Mouse (Mus musculus): Measurements from ENCODE around the gene Eif3k. TPM values are rescaled to one million over a fixed set of nuclear protein-coding genes. Genes with fewer than 3 reads are reported as not detected.
A peak's percentile ranks its signal among the peaks of the same experiment; 100 is the strongest.

Gene Eif3k
- polyA plus RNA-seq, 1 experiment from 2014 or later: 339 TPM

- Histone ChIP-seq H3K4me3 (replicated peaks; ENCODE audit: low read length) (no peak overlapping the region), H3K36me3 (ENCODE audit: control insufficient read depth, insufficient read depth, low read length) (no peaks in the 10 kb centered on the region; the same call in 1 of the 2 replicates), H3K4me2 (ENCODE audit: low read depth, low read length) (no peak overlapping the region), H3K9ac (ENCODE audit: low read length) (no peak overlapping the region), H3K27me3 (ENCODE audit: control insufficient read depth, insufficient read depth, low read length) (no peaks in the 10 kb centered on the region), H3K9me3 (replicated peaks; ENCODE audit: control insufficient read depth, low read length) (no peaks in the 10 kb centered on the region), H3K4me1 (ENCODE audit: control insufficient read depth, insufficient read depth, low read length) (peaks cover 25% of the 10 kb centered on the region), H3K27ac (ENCODE audit: low read length) (no peak overlapping the region; the same call in 1 of the 2 replicates)
- no peak for ATAC-seq (ENCODE audit: insufficient read depth, low FRiP score)
- WGBS: 65% methylated on average over 4 of the region's 5 CpGs
These were observed 15.5 kb downstream of the Eif3k start for GRCm38 (mm10) chr7:28966181-28966580.

GRCm38 (mm10) chr7:28965346-28965840, 16.3 kb downstream of the Eif3k start:
- WGBS: 74% methylated on average over 5 of the region's 5 CpGs
- ATAC-seq (ENCODE audit: insufficient read depth, low FRiP score): no peak

GRCm38 (mm10) chr7:28963399-28963923, 18.2 kb downstream of the Eif3k start:
- Histone ChIP-seq H3K27ac (ENCODE audit: low read length) (peak overlapping the region; percentile 90), H3K4me3 (replicated peaks; ENCODE audit: low read length) (no peak overlapping the region), H3K9me3 (replicated peaks; ENCODE audit: control insufficient read depth, low read length) (no peaks in the 10 kb centered on the region), H3K4me1 (ENCODE audit: control insufficient read depth, insufficient read depth, low read length) (peaks cover 23% of the 10 kb centered on the region), H3K36me3 (ENCODE audit: control insufficient read depth, insufficient read depth, low read length) (no peaks in the 10 kb centered on the region), H3K27me3 (ENCODE audit: control insufficient read depth, insufficient read depth, low read length) (no peaks in the 10 kb centered on the region), H3K9ac (ENCODE audit: low read length) (no peak overlapping the region), H3K4me2 (ENCODE audit: low read depth, low read length) (no peak overlapping the region)
- ATAC-seq (ENCODE audit: insufficient read depth, low FRiP score): no peak
- 81% methylated on average over 3 of the region's 3 CpGs for WGBS

More at GRCm38 (mm10) chr7:28965346-28965840, 16.3 kb downstream of the Eif3k start:
- no peaks in the 10 kb centered on the region for H3K27me3 ChIP-seq (ENCODE audit: control insufficient read depth, insufficient read depth, low read length)
- peaks cover 21% of the 10 kb centered on the region for H3K4me1 ChIP-seq (ENCODE audit: control insufficient read depth, insufficient read depth, low read length)
- H3K4me2 ChIP-seq (ENCODE audit: low read depth, low read length): no peak overlapping the region
- H3K27ac ChIP-seq (ENCODE audit: low read length): no peak overlapping the region
- H3K9ac ChIP-seq (ENCODE audit: low read length): no peak overlapping the region
- H3K36me3 ChIP-seq (ENCODE audit: control insufficient read depth, insufficient read depth, low read length): no peaks in the 10 kb centered on the region; the same call in 1 of the 2 replicates
- no peaks in the 10 kb centered on the region for H3K9me3 ChIP-seq (replicated peaks; ENCODE audit: control insufficient read depth, low read length)
- no peak overlapping the region for H3K4me3 ChIP-seq (replicated peaks; ENCODE audit: low read length)

GRCm38 (mm10) chr7:28961927-28962670, 19.6 kb downstream of the Eif3k start, which contains the start of gene Actn4:
Gene Actn4 (minus strand): TSS chr7:28962340.
- Histone ChIP-seq H3K4me3 (replicated peaks; ENCODE audit: low read length) (peak within 1 kb of the TSS; percentile 100), H3K36me3 (ENCODE audit: control insufficient read depth, insufficient read depth, low read length) (no peaks in the 10 kb centered on the region), H3K4me2 (ENCODE audit: low read depth, low read length) (peak within 1 kb of the TSS; percentile 97), H3K4me1 (ENCODE audit: control insufficient read depth, insufficient read depth, low read length) (peaks cover 35% of the 10 kb centered on the region), H3K27me3 (ENCODE audit: control insufficient read depth, insufficient read depth, low read length) (no peaks in the 10 kb centered on the region), H3K27ac (ENCODE audit: low read length) (peak within 1 kb of the TSS; percentile 95), H3K9me3 (replicated peaks; ENCODE audit: control insufficient read depth, low read length) (no peaks in the 10 kb centered on the region), H3K9ac (ENCODE audit: low read length) (peak within 1 kb of the TSS; percentile 100)
- under 1% methylated on average over 76 of the region's 76 CpGs for WGBS
- peak; percentile 92 for ATAC-seq (ENCODE audit: insufficient read depth, low FRiP score)

GRCm38 (mm10) chr7:28961584-28961926, 20.1 kb downstream of the Eif3k start:
- under 1% methylated on average over 7 of the region's 7 CpGs for WGBS
- Histone ChIP-seq H3K27me3 (ENCODE audit: control insufficient read depth, insufficient read depth, low read length) (no peaks in the 10 kb centered on the region), H3K36me3 (ENCODE audit: control insufficient read depth, insufficient read depth, low read length) (no peaks in the 10 kb centered on the region), H3K4me3 (replicated peaks; ENCODE audit: low read length) (peak overlapping the region; percentile 100), H3K9me3 (replicated peaks; ENCODE audit: control insufficient read depth, low read length) (no peaks in the 10 kb centered on the region), H3K27ac (ENCODE audit: low read length) (peak overlapping the region; percentile 95), H3K4me1 (ENCODE audit: control insufficient read depth, insufficient read depth, low read length) (peaks cover 35% of the 10 kb centered on the region), H3K9ac (ENCODE audit: low read length) (peak overlapping the region; percentile 100), H3K4me2 (ENCODE audit: low read depth, low read length) (peak overlapping the region; percentile 97)
- ATAC-seq (ENCODE audit: insufficient read depth, low FRiP score): no peak

DNA sequence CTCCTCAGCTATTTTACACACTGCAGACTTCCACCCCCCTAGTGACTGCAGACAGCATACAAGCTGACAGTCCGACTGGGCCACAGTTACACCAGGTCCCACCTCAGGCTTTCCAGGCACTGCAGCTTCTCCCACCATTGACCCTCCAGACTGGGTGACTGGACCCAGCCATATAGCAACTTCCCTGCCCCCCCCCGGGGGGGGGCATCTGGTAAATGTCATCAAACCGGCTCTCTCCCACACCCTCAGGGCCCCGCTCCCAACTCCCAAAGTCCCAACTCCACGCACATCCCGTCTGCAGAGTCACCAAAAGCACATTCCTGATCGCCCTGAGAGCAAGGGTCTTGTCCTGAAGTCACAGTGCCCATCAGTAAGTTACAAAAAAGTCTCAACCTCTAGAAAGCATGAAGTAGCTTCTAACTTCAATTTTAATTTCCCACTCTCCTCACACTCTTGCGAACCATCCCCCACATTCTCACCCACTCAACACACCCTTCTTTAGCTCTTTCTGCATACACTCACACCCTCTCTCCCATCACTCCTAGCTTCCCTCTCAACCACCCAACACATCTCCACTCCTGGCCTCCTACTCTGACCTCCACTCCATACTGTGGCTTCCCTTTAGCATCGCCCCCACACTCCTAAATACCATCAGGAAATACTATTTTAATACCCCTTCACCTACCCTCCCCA, 21.2 kb downstream of the Eif3k start:
- peak overlapping the region; percentile 97 for H3K4me2 ChIP-seq (ENCODE audit: low read depth, low read length)
- H3K9ac ChIP-seq (ENCODE audit: low read length): peak overlapping the region; percentile 100
- WGBS: 7% methylated on average over 9 of the region's 9 CpGs
- no peaks in the 10 kb centered on the region for H3K9me3 ChIP-seq (replicated peaks; ENCODE audit: control insufficient read depth, low read length)
- no peaks in the 10 kb centered on the region for H3K36me3 ChIP-seq (ENCODE audit: control insufficient read depth, insufficient read depth, low read length)
- no peaks in the 10 kb centered on the region for H3K27me3 ChIP-seq (ENCODE audit: control insufficient read depth, insufficient read depth, low read length)
- H3K4me1 ChIP-seq (ENCODE audit: control insufficient read depth, insufficient read depth, low read length): peaks cover 44% of the 10 kb centered on the region
- H3K27ac ChIP-seq (ENCODE audit: low read length): peak overlapping the region; percentile 95
- ATAC-seq (ENCODE audit: insufficient read depth, low FRiP score): no peak
- H3K4me3 ChIP-seq (replicated peaks; ENCODE audit: low read length): peak overlapping the region; percentile 100

GRCm38 (mm10) chr7:28959505-28960045, 22.1 kb downstream of the Eif3k start:
- Histone ChIP-seq H3K4me1 (ENCODE audit: control insufficient read depth, insufficient read depth, low read length) (peaks cover 52% of the 10 kb centered on the region), H3K4me2 (ENCODE audit: low read depth, low read length) (peak overlapping the region; percentile 97), H3K4me3 (replicated peaks; ENCODE audit: low read length) (peak overlapping the region; percentile 100), H3K27me3 (ENCODE audit: control insufficient read depth, insufficient read depth, low read length) (no peaks in the 10 kb centered on the region), H3K36me3 (ENCODE audit: control insufficient read depth, insufficient read depth, low read length) (no peaks in the 10 kb centered on the region), H3K27ac (ENCODE audit: low read length) (peak overlapping the region; percentile 95), H3K9ac (ENCODE audit: low read length) (peak overlapping the region; percentile 100), H3K9me3 (replicated peaks; ENCODE audit: control insufficient read depth, low read length) (no peaks in the 10 kb centered on the region)
- 5% methylated on average over 6 of the region's 6 CpGs for WGBS
- peak; percentile 30 for ATAC-seq (ENCODE audit: insufficient read depth, low FRiP score)

GRCm38 (mm10) chr7:28958770-28959169, 22.9 kb downstream of the Eif3k start:
- H3K4me1 ChIP-seq (ENCODE audit: control insufficient read depth, insufficient read depth, low read length): peaks cover 57% of the 10 kb centered on the region

More at GRCm38 (mm10) chr7:28958770-28959169, 22.9 kb downstream of the Eif3k start:
- WGBS: 21% methylated on average over 1 of the region's 1 CpGs
- H3K36me3 ChIP-seq (ENCODE audit: control insufficient read depth, insufficient read depth, low read length): no peaks in the 10 kb centered on the region
- no peak for ATAC-seq (ENCODE audit: insufficient read depth, low FRiP score)
- H3K27me3 ChIP-seq (ENCODE audit: control insufficient read depth, insufficient read depth, low read length): no peaks in the 10 kb centered on the region
- peak overlapping the region; percentile 97 for H3K4me2 ChIP-seq (ENCODE audit: low read depth, low read length)
- no peaks in the 10 kb centered on the region for H3K9me3 ChIP-seq (replicated peaks; ENCODE audit: control insufficient read depth, low read length)
- H3K9ac ChIP-seq (ENCODE audit: low read length): peak overlapping the region; percentile 100
- H3K27ac ChIP-seq (ENCODE audit: low read length): peak overlapping the region; percentile 95
- peak overlapping the region; percentile 100 for H3K4me3 ChIP-seq (replicated peaks; ENCODE audit: low read length)
